Mouse (Mus musculus) c-Kit-negative CD71-positive TER-119-positive erythroid progenitor cells, embryonic 14.5 days (primary cell): ENCODE measurements around the gene Slit3.

Source experiments
- DNase-seq: peaks from one replicate; pipeline ENCODE4 v3.0.0-alpha.2; 2013; ENCODE audit warnings: low read depth, low spot score

Gene Slit3

DNA sequence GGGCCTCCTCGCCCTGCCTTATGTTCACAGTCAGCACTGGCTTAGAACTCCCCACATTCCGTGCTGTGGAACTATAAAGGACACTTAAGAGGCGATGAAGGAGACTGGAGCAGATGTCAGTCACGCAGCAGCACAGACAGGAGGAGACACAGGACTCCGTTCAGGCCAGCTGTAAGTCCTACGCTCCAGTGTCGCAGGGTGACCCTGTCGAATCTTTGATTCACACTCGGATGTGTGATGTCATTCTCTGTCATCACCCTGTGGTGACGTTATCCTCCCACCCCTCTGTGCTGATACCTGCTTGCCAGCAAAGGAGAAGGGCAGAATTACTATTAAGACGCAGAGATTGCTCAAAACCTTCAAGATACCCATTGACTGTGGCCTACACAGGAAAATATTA, 448.9 kb downstream of the Slit3 start:
- no peak for DNase-seq

DNA sequence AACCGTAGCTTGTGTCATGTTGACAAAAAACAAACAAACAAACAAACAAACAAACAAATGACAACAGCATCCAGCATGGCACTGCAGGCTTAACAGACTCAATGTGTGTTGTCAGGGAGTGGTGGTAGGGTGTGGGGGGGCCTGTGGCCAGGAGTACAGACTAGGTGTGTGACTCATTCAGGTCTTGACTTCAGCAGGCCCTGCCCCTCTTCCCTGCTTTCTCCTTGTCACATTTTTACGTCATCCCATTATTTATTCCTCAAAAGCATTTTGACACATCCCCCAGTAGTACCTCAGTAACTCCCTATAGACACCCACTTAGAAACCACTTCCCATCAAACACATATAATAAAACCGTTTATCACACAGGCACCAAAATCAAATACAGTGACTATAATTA, 450.9 kb downstream of the Slit3 start:
- DNase-seq, result no peak

DNA sequence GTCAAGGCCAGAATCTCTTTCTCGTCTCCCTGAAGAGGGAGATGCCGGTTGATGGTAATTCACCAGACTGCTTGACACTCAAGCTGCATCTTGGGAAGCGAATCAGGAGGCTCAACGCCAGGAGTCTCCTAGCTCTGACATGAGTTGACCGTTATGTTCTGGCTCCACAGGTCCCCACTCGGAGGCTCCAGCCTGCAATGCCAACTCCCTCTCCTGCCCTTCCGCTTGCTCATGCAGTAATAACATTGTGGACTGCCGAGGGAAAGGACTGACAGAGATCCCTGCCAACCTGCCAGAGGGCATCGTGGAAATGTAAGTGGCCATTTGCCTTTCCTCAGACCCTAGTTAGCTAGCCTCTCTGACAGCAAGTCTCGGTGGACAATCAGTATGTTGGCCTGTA, 457.8 kb downstream of the Slit3 start:
- DNase-seq, result no peak

DNA sequence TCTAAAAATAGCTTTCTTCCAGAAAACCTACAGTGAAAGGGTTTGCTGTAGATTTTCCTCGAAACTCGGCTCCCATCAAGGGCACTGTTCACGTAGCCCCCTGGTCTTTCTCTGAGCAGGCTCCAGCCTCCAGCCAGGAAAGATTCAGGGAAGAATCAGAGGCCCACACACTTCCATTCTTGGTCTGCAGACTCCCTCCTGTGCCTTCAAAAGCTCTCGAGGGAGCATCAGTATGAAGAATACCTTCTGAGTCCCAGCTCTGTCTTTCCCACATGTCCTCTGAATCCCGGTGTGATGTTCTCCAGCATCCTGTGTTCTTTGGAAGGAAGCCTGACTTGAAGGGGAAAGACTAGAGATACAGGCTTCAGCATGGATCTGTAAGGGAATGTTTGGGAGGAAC, 461.6 kb downstream of the Slit3 start:
- DNase-seq, result no peak

DNA sequence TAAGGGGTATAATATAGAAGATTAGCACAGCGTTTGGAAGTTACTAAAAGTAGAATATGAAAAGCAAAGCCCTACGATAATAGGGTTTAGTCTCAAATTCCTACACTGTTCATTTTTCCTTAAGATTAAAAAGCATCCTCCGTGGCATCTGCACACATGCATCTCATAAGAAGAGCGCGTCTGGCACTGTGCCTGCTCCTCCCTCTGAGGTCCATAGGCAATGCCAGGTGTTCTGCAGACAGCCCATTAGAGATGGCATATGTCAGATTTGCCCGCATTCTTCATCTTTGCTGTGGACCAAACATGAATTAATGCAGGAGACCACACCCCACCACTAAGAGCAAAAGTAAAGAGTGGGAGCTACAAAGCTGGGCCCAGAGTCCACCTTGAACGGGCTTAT, 462.6 kb downstream of the Slit3 start:
- DNase-seq, result no peak

DNA sequence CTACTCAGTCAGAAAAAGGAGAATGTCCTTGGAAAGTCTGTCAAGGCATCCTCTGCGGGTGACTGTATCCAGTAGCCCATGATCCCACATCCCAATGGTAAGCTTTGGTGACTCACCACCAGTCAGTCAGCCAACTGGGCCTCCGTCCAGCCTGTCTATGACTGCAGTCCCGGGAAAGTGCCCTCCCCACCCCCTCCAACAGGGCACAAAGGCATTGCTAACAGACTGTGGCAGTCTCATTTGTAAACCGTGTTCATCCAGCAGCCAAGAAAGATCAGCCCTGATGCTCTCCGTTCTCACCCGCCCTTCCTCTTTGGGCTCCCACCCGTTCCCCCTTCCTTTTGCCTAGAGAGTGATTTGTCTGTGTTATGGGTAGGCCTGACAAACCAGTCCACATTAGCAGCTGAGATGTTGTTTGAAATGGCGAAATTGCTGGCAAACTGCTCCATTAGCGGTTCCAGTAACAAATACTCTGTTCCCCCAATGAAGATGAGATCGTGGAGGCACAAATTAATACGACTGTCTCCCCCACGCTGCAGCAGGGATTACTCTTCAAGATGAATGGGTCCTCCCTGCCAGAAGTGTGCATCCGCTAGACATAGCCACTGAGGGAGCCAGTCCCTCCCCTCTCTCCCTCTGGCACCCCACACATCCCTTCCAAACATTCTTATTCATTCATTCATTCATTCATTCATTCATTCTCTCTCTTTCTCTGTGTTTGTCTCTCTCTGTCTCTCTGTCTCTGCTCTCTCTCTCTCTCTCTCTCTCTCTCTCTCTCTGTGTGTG, 466.3 kb downstream of the Slit3 start:
- DNase-seq, result no peak

DNA sequence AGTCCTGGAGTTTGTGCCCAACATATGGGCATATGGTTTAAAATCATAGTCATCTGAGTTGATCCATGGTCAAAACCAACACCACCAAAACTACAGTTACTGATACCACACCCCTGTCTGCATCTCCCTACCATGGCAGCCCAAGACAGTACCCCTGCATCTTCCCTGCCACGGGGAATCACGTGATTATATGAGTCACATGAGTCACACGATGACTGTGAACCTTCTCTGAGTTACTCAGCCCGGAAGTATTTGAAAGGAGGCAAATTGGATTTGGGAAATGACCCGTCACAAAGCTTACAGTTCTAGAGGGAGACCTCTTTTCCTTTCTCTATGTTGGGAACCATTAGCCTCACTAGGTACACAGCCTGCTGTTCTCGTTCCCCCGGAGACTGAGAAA, 468.9 kb downstream of the Slit3 start:
- DNase-seq, result no peak

DNA sequence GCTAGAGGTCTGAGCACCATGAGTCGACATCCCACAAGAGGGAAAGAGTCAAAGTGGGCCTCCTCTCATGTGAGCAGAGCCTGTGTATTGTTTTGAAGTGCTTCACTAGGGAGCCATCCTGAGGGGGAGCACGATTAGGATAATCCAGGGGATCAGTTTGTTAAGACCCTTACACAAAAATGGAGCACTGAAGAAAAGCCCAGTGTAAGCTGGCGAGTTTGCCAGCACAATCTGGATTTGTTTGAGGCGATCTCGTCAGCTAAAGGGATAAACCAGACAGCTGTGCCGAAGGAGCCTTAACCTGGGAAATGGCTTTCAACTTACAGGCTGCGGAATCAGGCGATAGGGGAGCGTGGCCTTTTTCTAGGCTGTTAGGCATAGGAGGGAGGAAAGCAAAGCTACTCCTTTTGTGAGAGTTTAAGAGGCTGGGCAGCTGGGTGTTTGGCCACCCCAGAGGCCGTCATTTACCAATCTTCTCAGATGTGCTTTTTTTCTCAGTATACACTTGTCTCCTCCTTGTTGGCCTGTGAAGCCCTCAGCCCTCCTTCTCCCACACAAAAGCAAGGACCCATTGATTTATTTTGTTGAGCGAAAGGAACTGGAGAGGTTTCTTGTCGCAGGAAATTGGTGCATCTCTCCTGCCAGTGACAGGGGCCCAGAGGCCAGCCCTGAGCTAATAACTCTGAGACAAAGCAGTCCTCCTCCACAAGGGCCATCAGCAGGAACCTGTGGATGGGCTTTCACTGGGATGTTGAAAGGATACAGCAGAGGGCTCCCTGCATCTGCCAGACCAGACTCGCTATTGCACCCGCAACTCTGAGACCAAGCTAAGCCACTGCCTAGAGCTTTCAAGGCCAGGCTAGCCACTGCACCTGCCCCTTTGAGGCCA, 472.4 kb downstream of the Slit3 start:
- no peak for DNase-seq

DNA sequence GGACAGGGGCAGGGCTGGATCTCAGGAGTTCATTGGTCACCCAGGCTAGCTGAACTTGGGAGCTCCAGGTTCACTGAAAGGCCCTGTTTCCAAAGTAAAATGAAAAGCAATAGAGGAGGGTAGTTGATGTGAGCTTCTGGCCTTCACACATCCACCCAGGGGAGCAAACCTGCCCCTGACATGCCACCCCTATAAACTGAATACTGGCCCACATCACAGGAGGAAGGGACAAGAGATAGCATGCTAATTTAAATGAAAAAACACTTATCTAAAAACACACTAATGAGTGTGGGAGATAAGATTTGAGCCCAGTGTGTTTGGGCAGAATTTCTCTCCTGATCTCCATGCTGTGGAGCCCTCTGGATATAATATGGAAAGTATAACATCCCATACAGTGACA, 475.0 kb downstream of the Slit3 start:
- no peak for DNase-seq

DNA sequence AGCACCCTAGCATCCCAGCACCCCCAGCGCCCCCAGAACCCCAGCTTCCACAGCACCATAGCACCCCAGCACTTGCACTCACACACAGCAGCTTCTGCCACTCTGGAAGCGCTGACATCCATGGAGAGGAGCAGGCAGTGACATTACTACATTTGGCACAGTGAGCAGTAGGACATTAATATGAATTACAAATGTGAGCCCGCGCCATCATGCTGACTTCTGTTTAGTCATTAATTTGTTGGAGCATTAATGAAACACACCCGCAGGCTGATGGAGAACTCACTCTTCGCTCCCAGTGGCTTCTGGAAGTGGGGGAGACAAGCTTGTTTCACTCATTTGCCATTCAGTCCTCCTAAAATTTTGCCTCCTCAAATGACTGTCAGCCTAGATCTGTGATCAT, 476.9 kb downstream of the Slit3 start:
- no peak for DNase-seq

DNA sequence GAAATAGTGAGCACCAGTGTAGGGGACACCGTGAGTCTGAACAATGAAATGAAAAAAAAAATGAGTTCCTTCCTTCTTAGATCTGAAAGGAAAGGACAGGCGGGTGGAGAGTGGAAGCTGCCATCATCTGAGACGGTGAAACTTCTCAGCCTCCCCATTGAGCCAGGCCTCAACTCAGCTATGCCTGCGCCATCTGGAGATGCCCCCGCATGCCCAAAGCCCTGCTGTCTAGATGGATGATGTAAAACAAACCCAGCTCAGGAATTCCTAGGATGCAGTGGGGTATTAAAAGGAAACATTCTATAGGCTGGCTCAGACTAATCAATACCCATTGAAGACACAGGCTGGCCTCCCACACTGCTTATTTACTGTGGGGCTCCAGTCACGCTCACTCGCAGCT, 477.7 kb downstream of the Slit3 start:
- DNase-seq, result no peak

DNA sequence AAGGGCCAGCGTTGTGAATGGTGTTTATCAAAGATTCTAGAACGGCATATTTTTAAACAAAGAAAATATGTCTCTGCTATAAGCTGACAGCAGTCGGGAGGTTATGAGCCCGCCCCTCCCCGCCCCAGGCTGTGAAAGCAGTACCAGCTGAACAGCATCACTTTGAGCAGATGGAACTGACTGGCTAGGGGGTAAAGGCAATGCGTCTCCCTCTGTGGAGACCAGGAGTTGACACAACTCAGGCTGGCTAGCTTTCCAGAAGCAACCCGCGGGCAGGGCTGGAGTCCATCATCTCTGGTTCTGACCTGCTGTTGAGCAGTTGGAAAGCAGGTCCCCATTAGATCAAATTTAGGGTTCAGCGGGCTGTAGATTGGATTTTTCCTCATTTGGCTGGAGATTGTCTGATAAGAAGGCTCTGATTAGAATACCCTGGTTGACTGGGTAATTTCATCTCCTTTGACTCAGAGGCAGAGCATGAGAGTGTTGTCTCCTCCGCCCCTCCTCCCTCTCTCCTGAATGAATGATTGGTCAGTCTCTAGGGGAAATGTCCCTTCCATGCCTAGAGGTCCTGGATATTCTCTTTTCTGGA, 480.7 kb downstream of the Slit3 start:
- no peak for DNase-seq

DNA sequence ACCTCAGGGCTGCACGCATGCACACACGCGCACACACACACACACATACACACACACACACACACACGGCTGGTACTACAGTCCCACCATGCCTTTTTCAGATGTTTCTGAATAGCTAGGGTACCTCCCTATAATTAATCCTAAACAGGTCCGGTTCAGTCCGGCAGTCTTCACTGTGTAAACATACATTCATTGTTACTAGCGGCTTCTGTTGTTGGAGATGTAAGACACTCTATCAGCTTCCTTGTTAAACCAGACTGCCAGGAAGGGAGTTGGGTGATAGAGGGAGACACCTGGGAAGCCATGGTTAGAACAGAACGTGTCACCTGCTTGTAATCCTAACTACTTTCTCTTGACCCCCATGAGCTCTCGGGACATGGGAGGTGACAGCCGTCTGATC, 481.6 kb downstream of the Slit3 start:
- DNase-seq, result no peak

DNA sequence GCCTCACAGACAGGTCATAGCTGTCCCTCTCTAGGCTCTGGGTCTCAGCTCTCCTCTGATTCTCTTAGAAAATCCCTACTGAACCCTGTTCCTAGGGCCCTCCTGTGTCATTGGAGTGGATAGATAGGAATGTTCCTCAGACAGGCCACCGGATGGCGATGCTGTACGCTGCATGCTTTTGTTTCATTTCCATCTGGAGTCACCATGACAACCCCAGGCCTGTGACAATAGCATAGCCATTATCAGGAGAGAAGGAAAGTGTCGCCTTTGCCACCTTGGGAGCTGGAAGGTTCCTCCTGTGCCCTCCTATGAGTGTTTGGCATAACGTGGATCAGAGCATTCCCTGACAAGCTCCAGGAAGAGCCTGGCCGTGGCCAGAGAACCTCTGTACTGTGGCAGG, 482.9 kb downstream of the Slit3 start:
- DNase-seq, result no peak

DNA sequence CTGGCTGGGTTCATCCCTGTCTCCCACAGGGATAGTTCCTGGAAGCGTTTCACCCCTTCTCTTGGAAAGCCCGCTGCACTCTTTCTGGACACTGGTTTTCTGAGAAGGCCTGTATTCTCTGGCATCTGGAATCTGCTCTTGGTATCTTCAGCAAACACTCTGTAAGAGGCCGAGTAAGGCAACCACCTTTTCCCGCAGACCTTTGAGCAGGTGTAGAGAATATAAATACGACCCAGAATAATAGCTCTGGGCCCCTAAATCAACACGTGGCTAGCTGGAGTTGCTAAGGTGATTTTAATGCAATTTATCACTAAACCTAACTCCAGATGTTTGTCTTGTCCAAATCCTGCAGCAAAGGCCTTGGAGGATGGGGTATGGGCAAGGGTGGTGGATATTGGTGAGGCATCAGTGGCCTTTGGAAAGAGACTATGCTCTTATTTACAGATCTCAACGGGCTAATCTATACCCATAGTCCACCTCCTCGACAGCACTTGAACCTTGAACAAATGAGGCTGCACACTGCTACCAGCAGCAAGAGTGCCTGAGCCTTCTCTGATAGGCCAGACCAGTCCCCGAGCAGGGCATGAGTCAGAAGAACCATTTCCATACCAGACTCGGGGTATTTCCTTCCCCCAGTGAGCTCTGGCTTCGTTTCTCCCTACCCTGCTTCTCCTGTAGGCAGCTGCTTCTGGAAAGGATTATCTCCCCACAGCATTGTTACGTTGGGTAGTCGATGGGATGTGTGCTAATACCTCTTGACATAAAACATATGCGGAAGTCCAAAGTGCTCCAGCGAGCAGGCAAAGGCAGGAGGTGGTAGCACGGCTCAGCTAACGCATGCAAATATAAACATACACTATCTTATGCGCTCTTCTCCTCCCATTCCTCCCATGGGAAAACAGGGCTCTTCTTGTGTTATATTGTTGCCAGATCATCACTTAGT, 484.1 kb downstream of the Slit3 start:
- DNase-seq, result no peak

DNA sequence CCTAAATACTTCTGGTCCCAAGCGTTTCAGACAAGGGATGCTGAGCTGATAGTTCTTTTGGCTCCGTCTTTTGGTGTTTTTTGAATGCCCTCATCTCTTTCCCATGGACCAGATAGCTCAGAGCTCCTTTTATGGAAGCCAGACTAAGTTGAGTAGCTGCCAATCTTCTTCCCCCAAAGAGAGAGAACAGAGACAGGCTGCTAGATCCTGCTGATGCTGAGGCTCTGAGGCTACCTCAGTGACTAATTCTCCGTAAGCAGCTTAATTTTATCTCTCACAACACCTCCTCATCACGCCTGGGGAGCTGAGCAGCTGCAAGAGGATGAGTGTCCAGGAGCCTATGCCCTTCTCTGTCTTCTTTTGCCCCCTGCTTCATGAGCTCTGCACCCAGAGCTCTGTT, 486.2 kb downstream of the Slit3 start:
- DNase-seq, result no peak

DNA sequence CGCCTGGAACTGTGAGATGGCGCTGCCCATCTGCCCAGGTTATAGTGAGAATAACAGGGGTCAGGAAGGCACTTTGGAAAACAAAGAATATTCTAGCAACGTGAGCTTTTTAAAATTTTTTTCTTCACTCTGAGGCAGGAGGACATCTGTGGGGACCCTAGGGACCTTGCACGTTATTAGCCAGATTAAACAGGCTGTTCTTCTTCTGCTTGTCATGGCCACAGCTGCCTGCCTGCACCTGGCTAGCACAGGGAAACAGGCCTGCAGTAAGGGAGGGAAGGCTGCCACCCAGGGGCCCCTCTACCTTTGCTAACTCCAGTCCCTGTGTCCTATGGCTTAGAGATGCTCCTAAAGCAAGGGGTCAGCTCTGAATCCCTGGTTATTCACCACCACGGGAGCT, 487.8 kb downstream of the Slit3 start:
- no peak for DNase-seq

DNA sequence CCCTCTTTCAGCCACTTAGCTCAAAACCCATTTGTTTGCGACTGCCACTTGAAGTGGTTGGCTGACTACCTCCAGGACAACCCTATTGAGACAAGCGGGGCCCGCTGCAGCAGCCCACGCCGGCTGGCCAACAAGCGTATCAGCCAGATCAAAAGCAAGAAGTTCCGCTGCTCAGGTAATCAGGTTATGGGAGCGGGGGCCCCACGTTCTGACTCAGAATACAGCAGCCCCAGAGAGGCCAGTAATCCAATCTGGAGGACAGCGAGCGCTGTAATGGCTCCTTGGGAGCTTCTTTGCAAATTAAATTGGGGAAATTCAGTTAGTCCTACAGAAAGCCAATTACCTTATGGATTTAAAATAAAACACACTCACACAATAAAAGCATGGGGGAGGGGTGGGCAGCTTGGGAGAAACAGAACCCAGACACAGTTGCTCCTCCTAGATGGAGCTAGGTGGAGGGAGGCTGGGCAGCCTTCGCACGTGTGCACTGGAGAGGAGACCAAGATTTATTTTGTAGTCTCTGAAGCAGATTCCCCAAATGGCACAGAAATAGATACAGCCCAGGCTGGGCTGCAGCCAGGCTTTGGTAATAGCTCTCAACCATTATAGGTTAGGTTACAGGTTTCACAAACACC, 491.4 kb downstream of the Slit3 start:
- DNase-seq, result no peak

DNA sequence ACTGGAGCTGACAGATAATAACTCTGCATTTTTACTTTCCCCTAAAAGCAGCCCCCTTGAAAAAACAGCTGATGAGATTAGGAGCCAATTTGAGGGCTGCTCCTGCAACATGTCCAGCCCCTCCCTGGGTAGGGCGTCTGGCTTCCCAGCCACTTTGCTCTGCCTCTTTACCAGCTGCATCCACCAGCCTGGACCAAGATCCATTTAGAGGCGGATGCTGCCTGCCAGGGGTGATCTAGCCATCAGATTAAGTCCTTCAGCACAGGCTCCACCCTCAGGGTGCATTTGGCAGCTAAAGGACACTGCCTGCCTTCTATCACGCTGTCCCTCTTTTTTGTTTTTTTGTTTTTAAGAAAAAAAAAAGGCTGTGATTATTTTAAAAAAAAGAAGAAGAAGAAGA, 493.5 kb downstream of the Slit3 start:
- no peak for DNase-seq

DNA sequence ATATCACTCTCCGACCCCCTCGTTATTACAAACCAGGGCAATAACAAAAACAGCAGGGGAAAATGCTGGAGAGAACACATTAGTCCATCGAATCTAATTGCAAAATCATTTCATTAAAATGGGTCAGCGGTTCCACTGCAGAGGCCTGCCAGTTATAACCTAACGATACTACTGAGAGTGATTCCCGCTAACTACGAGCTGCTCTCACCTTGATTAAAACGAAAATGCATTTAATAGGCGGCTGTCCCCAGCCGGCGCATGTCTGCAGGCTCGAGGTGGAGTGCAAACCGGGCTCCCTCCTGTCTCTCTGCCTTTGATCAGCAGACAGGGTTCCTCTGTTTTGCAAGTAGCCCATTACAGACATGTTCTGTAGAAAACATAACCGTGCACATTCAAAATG, 498.4 kb downstream of the Slit3 start:
- no peak for DNase-seq

DNA sequence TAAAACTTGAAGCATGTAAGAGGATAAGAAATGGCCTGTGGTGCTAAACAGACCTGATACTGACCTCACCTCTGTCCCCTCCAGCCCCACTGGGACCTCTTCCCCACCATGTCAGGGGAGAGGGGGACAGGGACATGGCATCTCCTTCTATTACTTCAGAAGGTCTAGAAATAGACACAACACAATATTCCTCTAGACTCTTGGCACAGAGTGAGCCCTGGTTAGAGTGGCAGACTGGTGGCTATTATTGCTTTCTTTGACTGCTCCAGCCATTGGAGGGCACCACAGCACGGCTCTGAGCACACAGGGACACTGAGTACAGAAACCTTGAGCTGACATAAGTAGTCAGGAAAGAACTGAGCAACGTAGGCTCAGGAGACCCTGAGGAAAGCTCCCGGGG, 501.7 kb downstream of the Slit3 start:
- DNase-seq, result no peak
